Mouse (Mus musculus): ENCODE data around the gene Garem2.
A peak's percentile ranks its signal among the peaks of the same experiment; 100 is the strongest.

- TF ChIP-seq MAFK (IDR thresholded peaks at IDR 0.05; ENCODE audit: insufficient read depth, low read depth, low read length) = no peak
- no peak for TF ChIP-seq CHD2 (IDR thresholded peaks at IDR 0.05; ENCODE audit: low read depth, low read length)
- peak; percentile 59; the same call in 1 of the 2 replicates for TF ChIP-seq HCFC1 (IDR thresholded peaks at IDR 0.05; ENCODE audit: borderline replicate concordance, insufficient read depth, low read length)
- TF ChIP-seq ZC3H11A (IDR thresholded peaks at IDR 0.05; ENCODE audit: borderline replicate concordance, low read depth, low read length) = no peak
- no peak for TF ChIP-seq ZNF384 (IDR thresholded peaks at IDR 0.05; ENCODE audit: low read depth, low read length)
Measured at GRCm38 (mm10) chr5:30113881-30114760, 9.2 kb downstream of the Garem2 start.
